Mouse (Mus musculus): ENCODE measurements around the gene P2rx5. TPM values are rescaled to one million over a fixed set of nuclear protein-coding genes. Genes with fewer than 3 reads are reported as not detected.

Gene P2rx5
- total RNA-seq (2023): not detected

GRCm38 (mm10) chr11:73159957-73160810 is at the start of gene P2rx5:
Gene P2rx5 (plus strand): TSS chr11:73160421.

GRCm38 (mm10) chr11:73137591-73138501 is 22.4 kb upstream of the P2rx5 start, which contains the start of gene Haspin:
Gene Haspin (minus strand): TSS chr11:73138294.

GRCm38 (mm10) chr11:73176608-73177508 is 16.6 kb downstream of the P2rx5 start, which contains the start of the genes Emc6 and Tax1bp3:
Gene Emc6 (minus strand): TSS chr11:73177037.
Gene Tax1bp3 (plus strand): TSS chr11:73177083.

GRCm38 (mm10) chr11:73198603-73199229 is 38.5 kb downstream of the P2rx5 start, which contains the start of gene Ctns:
Gene Ctns (minus strand): TSS chr11:73199042.

GRCm38 (mm10) chr11:73199230-73199712 is 39.0 kb downstream of the P2rx5 start, which contains the start of gene Shpk:
Gene Shpk (plus strand): TSS chr11:73199460.

Other genes with a start within 250 kb of the P2rx5 start
- gene Atp2a3, start 199.3 kb upstream of the P2rx5 start, total RNA-seq (2023): 246 TPM
- gene P2rx1, start 161.3 kb upstream of the P2rx5 start, total RNA-seq (2023): 1.7 TPM
- gene Camkk1, start 141.4 kb upstream of the P2rx5 start, total RNA-seq (2023): 3.6 TPM
- gene Ncbp3, start 112.6 kb upstream of the P2rx5 start, total RNA-seq (2023): 23.8 TPM
- 1.4 TPM for gene Itgae, start 69.8 kb upstream of the P2rx5 start, total RNA-seq (2023)
- gene Haspin, start 22.1 kb upstream of the P2rx5 start, total RNA-seq (2023): 2.1 TPM
- 50.9 TPM for gene Emc6, start 16.6 kb downstream of the P2rx5 start, total RNA-seq (2023)
- 7.9 TPM for gene Tax1bp3, start 16.7 kb downstream of the P2rx5 start, total RNA-seq (2023)
- gene Ctns, start 38.6 kb downstream of the P2rx5 start, total RNA-seq (2023): 22.3 TPM
- gene Shpk, start 39.0 kb downstream of the P2rx5 start, total RNA-seq (2023): 6.1 TPM
- gene Trpv1, start 73.9 kb downstream of the P2rx5 start, total RNA-seq (2023): not detected
- gene Trpv3, start 107.0 kb downstream of the P2rx5 start, total RNA-seq (2023): not detected
- gene Aspa, start 169.2 kb downstream of the P2rx5 start, total RNA-seq (2023): 1.2 TPM
- not detected for gene Gm49340, start 169.3 kb downstream of the P2rx5 start, total RNA-seq (2023)
- not detected for gene Spata22, start 169.3 kb downstream of the P2rx5 start, total RNA-seq (2023)
- gene Olfr20, start 190.4 kb downstream of the P2rx5 start, total RNA-seq (2023): not detected
- not detected for gene Olfr376, start 210.8 kb downstream of the P2rx5 start, total RNA-seq (2023)
- gene Olfr1, start 239.2 kb downstream of the P2rx5 start, total RNA-seq (2023): not detected